Mouse (Mus musculus): ENCODE data around the gene Rnf130. TPM values are rescaled to one million over a fixed set of nuclear protein-coding genes. Genes with fewer than 3 reads are reported as not detected.

Rnf130 gene
- polyA plus RNA-seq, 1 experiment from 2014 or later = 77.3 TPM

GRCm38 (mm10) chr11:50127781-50128180, 102.6 kb downstream of the Rnf130 start:
- no peaks in the 10 kb centered on the region for H3K27me3 ChIP-seq
- H3K4me2 ChIP-seq = peak overlapping the region; percentile 32
- H3K4me1 ChIP-seq = peaks cover 19% of the 10 kb centered on the region
- no peaks in the 10 kb centered on the region for H3K9me3 ChIP-seq
- 0 out of 2 replicates have a peak overlapping the region, but pooled peaks have one; percentile 5 for H3K4me3 ChIP-seq
- no peak for ATAC-seq (ENCODE audit: insufficient number of reproducible peaks, low FRiP score, low TSS enrichment, low read depth)
- peaks cover 3% of the 10 kb centered on the region; the same call in 1 of the 2 replicates for H3K36me3 ChIP-seq
- WGBS = 6% methylated on average over 10 of the region's 10 CpGs
- H3K27ac ChIP-seq = no peak overlapping the region
- H3K9ac ChIP-seq = no peak overlapping the region

- Histone ChIP-seq H3K4me2 (peak within 1 kb of the TSS; percentile 87), H3K4me1 (peaks cover 19% of the 10 kb centered on the region), H3K27me3 (no peaks in the 10 kb centered on the region), H3K36me3 (peaks cover 14% of the 10 kb centered on the region), H3K27ac (peak within 1 kb of the TSS; percentile 86), H3K9ac (peak within 1 kb of the TSS; percentile 97), H3K9me3 (no peaks in the 10 kb centered on the region), H3K4me3 (peak within 1 kb of the TSS; percentile 84)
- ATAC-seq (ENCODE audit: insufficient number of reproducible peaks, low FRiP score, low TSS enrichment, low read depth) = peak; percentile 89
- under 1% methylated on average over 77 of the region's 77 CpGs for WGBS
Measured at GRCm38 (mm10) chr11:50130811-50131766, 105.9 kb downstream of the Rnf130 start, which contains the start of gene Tbc1d9b. Gene Tbc1d9b (plus strand): TSS chr11:50131396.

GRCm38 (mm10) chr11:50131801-50132201, 106.7 kb downstream of the Rnf130 start:
- no peak for ATAC-seq (ENCODE audit: insufficient number of reproducible peaks, low FRiP score, low TSS enrichment, low read depth)
- Histone ChIP-seq H3K27ac (peak overlapping the region; percentile 86), H3K27me3 (no peaks in the 10 kb centered on the region), H3K4me1 (peaks cover 19% of the 10 kb centered on the region), H3K4me3 (peak overlapping the region; percentile 84), H3K9ac (peak overlapping the region; percentile 97), H3K4me2 (peak overlapping the region; percentile 87), H3K36me3 (peaks cover 22% of the 10 kb centered on the region), H3K9me3 (no peaks in the 10 kb centered on the region)
- WGBS = 19% methylated on average over 10 of the region's 10 CpGs

GRCm38 (mm10) chr11:50132265-50132664, 107.1 kb downstream of the Rnf130 start:
- Histone ChIP-seq H3K4me2 (peak overlapping the region; percentile 87), H3K36me3 (peaks cover 25% of the 10 kb centered on the region), H3K4me1 (peaks cover 19% of the 10 kb centered on the region), H3K4me3 (peak overlapping the region; percentile 84), H3K27me3 (no peaks in the 10 kb centered on the region), H3K9me3 (no peaks in the 10 kb centered on the region), H3K9ac (peak overlapping the region; percentile 97), H3K27ac (peak overlapping the region; percentile 86; the same call in 1 of the 2 replicates)
- ATAC-seq (ENCODE audit: insufficient number of reproducible peaks, low FRiP score, low TSS enrichment, low read depth) = no peak
- 87% methylated on average over 6 of the region's 6 CpGs for WGBS

GRCm38 (mm10) chr11:50134136-50134859, 109.2 kb downstream of the Rnf130 start:
- 72% methylated on average over 10 of the region's 10 CpGs for WGBS
- Histone ChIP-seq H3K27me3 (no peaks in the 10 kb centered on the region), H3K4me3 (no peak overlapping the region), H3K9ac (no peak overlapping the region), H3K9me3 (no peaks in the 10 kb centered on the region), H3K27ac (no peak overlapping the region), H3K4me1 (peaks cover 16% of the 10 kb centered on the region), H3K4me2 (no peak overlapping the region), H3K36me3 (peaks cover 42% of the 10 kb centered on the region)
- no peak for ATAC-seq (ENCODE audit: insufficient number of reproducible peaks, low FRiP score, low TSS enrichment, low read depth)

- Histone ChIP-seq H3K4me3 (no peak overlapping the region), H3K4me2 (no peak overlapping the region), H3K36me3 (peaks cover 75% of the 10 kb centered on the region), H3K4me1 (no peaks in the 10 kb centered on the region), H3K9ac (no peak overlapping the region), H3K9me3 (no peaks in the 10 kb centered on the region), H3K27ac (no peak overlapping the region), H3K27me3 (no peaks in the 10 kb centered on the region)
- ATAC-seq (ENCODE audit: insufficient number of reproducible peaks, low FRiP score, low TSS enrichment, low read depth) = no peak
- 54% methylated on average over 10 of the region's 10 CpGs for WGBS
Measured at GRCm38 (mm10) chr11:50138206-50138822, 113.2 kb downstream of the Rnf130 start.

- H3K9ac ChIP-seq = no peak overlapping the region
- no peaks in the 10 kb centered on the region for H3K9me3 ChIP-seq
- H3K27ac ChIP-seq = no peak overlapping the region
- 75% methylated on average over 7 of the region's 7 CpGs for WGBS
- no peaks in the 10 kb centered on the region for H3K4me1 ChIP-seq
- H3K36me3 ChIP-seq = peaks cover 84% of the 10 kb centered on the region
- H3K4me3 ChIP-seq = no peak overlapping the region
- ATAC-seq (ENCODE audit: insufficient number of reproducible peaks, low FRiP score, low TSS enrichment, low read depth) = no peak
- no peaks in the 10 kb centered on the region for H3K27me3 ChIP-seq
- no peak overlapping the region for H3K4me2 ChIP-seq
Measured at GRCm38 (mm10) chr11:50139571-50139970, 114.4 kb downstream of the Rnf130 start.

- ATAC-seq (ENCODE audit: insufficient number of reproducible peaks, low FRiP score, low TSS enrichment, low read depth) = no peak
- 89% methylated on average over 3 of the region's 3 CpGs for WGBS
- Histone ChIP-seq H3K36me3 (peaks cover 91% of the 10 kb centered on the region), H3K27ac (no peak overlapping the region), H3K4me3 (no peak overlapping the region), H3K27me3 (no peaks in the 10 kb centered on the region), H3K9ac (no peak overlapping the region), H3K9me3 (no peaks in the 10 kb centered on the region), H3K4me2 (no peak overlapping the region), H3K4me1 (no peaks in the 10 kb centered on the region)
Measured at GRCm38 (mm10) chr11:50145529-50145928, 120.4 kb downstream of the Rnf130 start.

GRCm38 (mm10) chr11:50146121-50146520, 121.0 kb downstream of the Rnf130 start:
- 95% methylated on average over 13 of the region's 13 CpGs for WGBS
- Histone ChIP-seq H3K27ac (no peak overlapping the region), H3K9me3 (no peaks in the 10 kb centered on the region), H3K9ac (no peak overlapping the region), H3K4me1 (no peaks in the 10 kb centered on the region), H3K4me3 (no peak overlapping the region), H3K4me2 (no peak overlapping the region), H3K36me3 (peaks cover 91% of the 10 kb centered on the region), H3K27me3 (no peaks in the 10 kb centered on the region)
- ATAC-seq (ENCODE audit: insufficient number of reproducible peaks, low FRiP score, low TSS enrichment, low read depth) = no peak

- H3K4me3 ChIP-seq = no peak overlapping the region
- peaks cover 91% of the 10 kb centered on the region for H3K36me3 ChIP-seq
- no peaks in the 10 kb centered on the region for H3K27me3 ChIP-seq
- H3K9ac ChIP-seq = no peak overlapping the region
- no peak overlapping the region for H3K27ac ChIP-seq
- no peak overlapping the region for H3K4me2 ChIP-seq
- WGBS = 82% methylated on average over 9 of the region's 9 CpGs
- no peaks in the 10 kb centered on the region for H3K9me3 ChIP-seq
- no peaks in the 10 kb centered on the region for H3K4me1 ChIP-seq
- ATAC-seq (ENCODE audit: insufficient number of reproducible peaks, low FRiP score, low TSS enrichment, low read depth) = no peak
Measured at GRCm38 (mm10) chr11:50147267-50147957, 122.3 kb downstream of the Rnf130 start.

- ATAC-seq (ENCODE audit: insufficient number of reproducible peaks, low FRiP score, low TSS enrichment, low read depth) = no peak
- H3K4me3 ChIP-seq = no peak overlapping the region
Measured at GRCm38 (mm10) chr11:50147958-50148476, 122.9 kb downstream of the Rnf130 start.

More at GRCm38 (mm10) chr11:50147958-50148476, 122.9 kb downstream of the Rnf130 start:
- 92% methylated on average over 11 of the region's 11 CpGs for WGBS
- H3K4me2 ChIP-seq = no peak overlapping the region
- H3K27me3 ChIP-seq = no peaks in the 10 kb centered on the region
- H3K9me3 ChIP-seq = no peaks in the 10 kb centered on the region
- no peak overlapping the region for H3K27ac ChIP-seq
- H3K36me3 ChIP-seq = peaks cover 91% of the 10 kb centered on the region
- H3K9ac ChIP-seq = no peak overlapping the region
- no peaks in the 10 kb centered on the region for H3K4me1 ChIP-seq
